Mouse (Mus musculus): ENCODE measurements around the gene Cenpb.

DNA sequence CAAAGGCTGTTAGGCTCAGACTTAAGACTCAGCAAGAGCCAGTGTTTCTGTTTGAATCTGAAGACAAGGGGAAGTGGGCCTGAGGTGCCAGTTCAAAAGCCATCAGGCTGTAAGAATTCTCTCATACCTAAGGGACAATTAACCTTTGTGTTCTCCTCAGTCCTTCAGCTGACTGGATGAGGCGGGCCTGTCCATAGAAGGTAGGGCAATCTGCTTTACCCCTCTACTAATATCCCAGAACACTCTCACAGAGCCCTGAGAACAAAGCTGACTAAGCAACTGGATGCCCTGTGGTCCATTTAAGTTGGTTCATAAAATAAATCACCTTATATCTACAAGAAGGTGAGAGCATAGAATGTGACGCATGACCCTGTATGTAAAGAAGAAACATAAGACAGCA, 13.7 kb downstream of the Cenpb start:
- TF ChIP-seq HCFC1 (IDR thresholded peaks at IDR 0.05; ENCODE audit: borderline replicate concordance, insufficient read depth, low read length) (no peak), CHD2 (IDR thresholded peaks at IDR 0.05; ENCODE audit: low read depth, low read length) (no peak), ZC3H11A (IDR thresholded peaks at IDR 0.05; ENCODE audit: borderline replicate concordance, low read depth, low read length) (no peak), MAFK (IDR thresholded peaks at IDR 0.05; ENCODE audit: insufficient read depth, low read depth, low read length) (no peak)

Measured in ES-E14 (cell line).